Mouse (Mus musculus): ENCODE measurements at regions not wholly inside any gene's neighbourhood (a gene's known extent, or its start where the extent isn't known, plus 50 kb on each side); places are given as distances from the start of the nearest gene placed in this dataset.

DNA sequence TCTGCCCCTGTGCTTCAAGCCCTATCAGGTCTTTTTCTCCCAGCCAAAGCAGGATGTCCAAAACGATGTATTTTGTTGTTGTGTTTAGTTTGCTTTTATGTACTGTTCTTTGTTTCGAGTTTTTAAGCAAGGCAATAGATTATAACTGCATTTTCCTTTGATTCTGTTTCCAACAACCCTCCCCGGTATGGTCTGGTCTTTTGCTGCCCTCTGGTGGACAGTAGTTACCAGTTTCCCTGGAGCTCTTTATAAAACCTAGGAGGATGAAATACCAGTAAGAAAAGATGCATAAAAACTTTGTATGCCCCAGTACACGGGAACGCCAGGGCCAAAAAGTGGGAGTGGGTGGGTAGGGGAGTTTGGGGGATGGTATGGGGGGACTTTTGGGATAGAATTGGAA lies 73.9 kb upstream of the Itm2a start:
- peak in 1 of 2 experiments; percentile 12 for DNase-seq (ENCODE audit: low spot score in 2 of 2)

DNA sequence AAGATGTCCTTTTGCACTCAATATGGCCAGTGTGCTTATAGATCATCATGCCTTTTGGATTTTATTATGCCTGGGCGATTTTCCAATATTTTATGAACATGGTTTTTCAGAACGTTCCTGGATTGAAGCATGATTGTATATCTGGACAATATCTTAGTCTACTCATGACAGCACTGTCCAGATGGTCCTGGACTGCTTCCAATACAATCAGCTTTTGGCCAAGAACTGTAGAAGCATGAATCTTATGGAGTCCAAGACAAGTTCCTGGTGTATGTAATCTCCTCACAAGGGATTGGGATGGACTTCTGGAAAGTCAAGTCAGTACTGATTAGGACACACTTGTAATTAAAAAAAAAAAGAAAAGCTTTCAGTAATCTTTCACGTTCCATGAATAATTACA lies 66.1 kb upstream of the Itm2a start:
- DNase-seq (ENCODE audit: low spot score in 2 of 2), result no peak
